Mouse (Mus musculus) limb, embryonic 13.5 days (tissue): ENCODE measurements around the gene Aff4. TPM values are rescaled to one million over a fixed set of nuclear protein-coding genes. Genes with fewer than 3 reads are reported as not detected.
A peak's percentile ranks its signal among the peaks of the same experiment; 100 is the strongest.

ENCODE experiments used
- ATAC-seq: fragments of 200-750 bp; cut with Nextera tagmentation; 2 replicates; pipeline ENCODE4 v1.8.0; 2017; ENCODE audit warnings: low read depth, moderate number of reproducible peaks, moderate TSS enrichment; ENCODE audit not compliant: low FRiP score
- H3K27ac ChIP-seq: fragments of 300-500 bp; sonication (generic); 2 replicates; pipeline ENCODE4 v1.5.1; 2015; ENCODE audit warnings: inconsistent platforms, mild to moderate bottlenecking, moderate library complexity
- H3K27me3 ChIP-seq: fragments of 300-500 bp; sonication (generic); 2 replicates; pipeline ENCODE4 v1.6.1; 2015; ENCODE audit warnings: mild to moderate bottlenecking, inconsistent platforms
- H3K36me3 ChIP-seq: fragments of 300-500 bp; sonication (generic); 2 replicates; pipeline ENCODE4 v1.6.1; 2015; ENCODE audit warnings: inconsistent platforms, mild to moderate bottlenecking, moderate library complexity
- H3K4me1 ChIP-seq: fragments of 300-500 bp; sonication (generic); 2 replicates; pipeline ENCODE4 v1.6.1; 2015; ENCODE audit warnings: inconsistent platforms
- H3K4me2 ChIP-seq: fragments of 300-500 bp; sonication (generic); replicated peaks from 2 replicates; pipeline ENCODE4 v1.6.1; 2015; ENCODE audit warnings: inconsistent platforms, mild to moderate bottlenecking, moderate library complexity
- H3K4me3 ChIP-seq: fragments of 300-500 bp; sonication (generic); 2 replicates; pipeline ENCODE4 v1.5.1; 2015; ENCODE audit warnings: moderate library complexity, mild to moderate bottlenecking, inconsistent platforms
- H3K9ac ChIP-seq: fragments of 300-500 bp; sonication (generic); 2 replicates; pipeline ENCODE4 v1.6.1; 2015; ENCODE audit warnings: mild to moderate bottlenecking, inconsistent platforms
- H3K9me3 ChIP-seq: fragments of 300-500 bp; sonication (generic); 2 replicates; pipeline ENCODE4 v1.6.1; 2016; ENCODE audit warnings: inconsistent platforms
- WGBS: fragments of 180-500 bp; shearing (Covaris S2); methylation state at CpG from one replicate; pipeline ENCODE4 v1.1.7; 2015; 5-methylcytosine and 5-hydroxymethylcytosine counted together
- polyA plus RNA-seq: library from polyadenylated mRNA; unstranded; fragments of >200 nt; fragmentation: Nextera tagmentation; extraction: Ambion mirVana; gene quantifications from 2 replicates; pipeline ENCODE4 v1.2.1, GENCODE M21; 2015

Aff4 gene
- polyA plus RNA-seq, 1 experiment from 2014 or later: 48.3 TPM

- H3K27ac ChIP-seq: no peak overlapping the region
- H3K4me3 ChIP-seq: no peak overlapping the region
- H3K4me1 ChIP-seq: 0 out of 2 replicates have a peak, but pooled peaks cover 5% of the 10 kb centered on the region
- no peaks in the 10 kb centered on the region for H3K36me3 ChIP-seq
- H3K27me3 ChIP-seq: no peaks in the 10 kb centered on the region
- ATAC-seq: no peak
- WGBS: 25% methylated on average over 5 of the region's 5 CpGs
- H3K9me3 ChIP-seq: no peaks in the 10 kb centered on the region
- H3K4me2 ChIP-seq: no peak overlapping the region
- no peak overlapping the region for H3K9ac ChIP-seq
Observed at GRCm38 (mm10) chr11:53345328-53345727, 5.3 kb upstream of the Aff4 start.

- Histone ChIP-seq H3K4me3 (no peak overlapping the region), H3K4me2 (no peak overlapping the region), H3K9ac (no peak overlapping the region), H3K27ac (no peak overlapping the region), H3K36me3 (no peaks in the 10 kb centered on the region), H3K4me1 (0 out of 2 replicates have a peak, but pooled peaks cover 5% of the 10 kb centered on the region), H3K9me3 (no peaks in the 10 kb centered on the region), H3K27me3 (no peaks in the 10 kb centered on the region)
- 22% methylated on average over 2 of the region's 2 CpGs for whole genome bisulfite sequencing
- no peak for ATAC-seq
Observed at GRCm38 (mm10) chr11:53345738-53346137, 4.9 kb upstream of the Aff4 start.

- no peak for ATAC-seq
- Histone ChIP-seq H3K36me3 (peaks cover 6% of the 10 kb centered on the region; the same call in 1 of the 2 replicates), H3K4me2 (peak overlapping the region; percentile 76), H3K4me3 (peak overlapping the region; percentile 93), H3K4me1 (peaks cover 12% of the 10 kb centered on the region), H3K9me3 (no peaks in the 10 kb centered on the region), H3K27ac (peak overlapping the region; percentile 98), H3K9ac (peak overlapping the region; percentile 98), H3K27me3 (no peaks in the 10 kb centered on the region)
- WGBS: under 1% methylated on average over 35 of the region's 35 CpGs
Observed at GRCm38 (mm10) chr11:53351224-53351942, 750 bp downstream of the Aff4 start.

DNA sequence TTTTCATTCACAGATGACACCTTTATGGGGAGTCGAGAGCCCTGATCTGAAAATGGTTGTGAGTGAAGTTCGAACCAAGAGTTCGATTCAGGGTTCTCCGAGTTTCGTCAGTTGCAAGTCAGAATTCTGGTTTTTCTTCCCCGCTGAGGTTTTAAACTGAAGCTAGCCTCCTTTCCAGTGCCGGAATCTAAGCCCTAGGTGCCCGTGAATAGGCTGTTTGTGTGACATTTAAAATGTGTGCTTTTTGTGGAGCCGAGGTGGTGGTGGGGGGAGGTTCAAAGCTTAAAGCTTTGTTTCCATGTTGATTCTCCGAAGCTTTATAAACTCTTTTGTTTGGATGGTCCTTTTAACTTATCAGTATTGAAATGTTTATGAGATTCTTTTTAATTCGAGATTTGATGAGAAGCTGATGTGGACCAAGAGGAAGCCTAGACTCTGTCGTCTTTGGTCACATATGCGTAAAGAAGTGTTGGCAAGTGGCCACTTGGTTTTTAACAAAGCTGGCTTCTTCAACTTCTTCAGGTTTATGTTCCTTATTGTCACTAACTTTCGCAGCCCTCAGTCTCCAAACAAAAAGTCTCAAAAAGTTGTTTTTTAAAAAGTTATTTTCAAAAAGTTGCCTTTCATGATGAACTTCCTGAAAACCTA lies 1.4 kb downstream of the Aff4 start:
- H3K4me1 ChIP-seq: peaks cover 12% of the 10 kb centered on the region
- peak overlapping the region; percentile 93 for H3K4me3 ChIP-seq
- peak overlapping the region; percentile 76 for H3K4me2 ChIP-seq
- no peak for ATAC-seq
- 4% methylated on average over 14 of the region's 14 CpGs for WGBS
- no peaks in the 10 kb centered on the region for H3K9me3 ChIP-seq
- no peaks in the 10 kb centered on the region for H3K27me3 ChIP-seq
- H3K9ac ChIP-seq: peak overlapping the region; percentile 98
- H3K36me3 ChIP-seq: peaks cover 6% of the 10 kb centered on the region
- peak overlapping the region; percentile 98 for H3K27ac ChIP-seq

DNA sequence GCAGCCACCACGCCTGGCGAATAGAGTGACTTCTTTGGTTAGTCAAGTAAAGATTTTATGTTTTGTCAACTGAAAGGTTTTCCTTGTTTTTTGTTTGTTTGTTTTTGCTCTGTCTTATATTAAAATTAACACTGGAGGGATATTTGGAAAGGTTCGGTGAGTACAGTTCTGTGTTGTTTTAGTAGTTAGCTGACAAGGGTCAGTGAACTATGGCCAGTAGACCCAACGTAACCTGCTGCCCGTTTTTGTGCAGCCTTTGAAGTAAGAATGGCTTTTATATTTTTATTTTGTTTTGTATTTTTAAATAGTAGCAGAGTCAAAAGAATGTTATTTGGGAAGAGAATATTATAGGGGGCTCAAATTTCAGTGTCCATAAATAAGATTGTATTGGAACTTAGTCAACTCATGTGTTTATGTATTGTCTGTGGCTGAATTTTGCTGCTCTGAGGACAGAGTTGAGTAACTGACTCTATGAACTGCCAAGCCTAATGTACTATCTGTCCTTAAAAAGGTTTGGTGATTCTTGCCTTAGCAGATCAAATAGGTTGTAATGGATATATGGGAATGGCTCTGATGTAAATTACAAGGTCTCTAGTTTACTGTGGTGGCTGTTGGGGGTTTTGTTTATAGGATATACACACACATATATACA lies 8.0 kb downstream of the Aff4 start:
- Histone ChIP-seq H3K9ac (no peak overlapping the region), H3K27ac (no peak overlapping the region), H3K36me3 (peaks cover 16% of the 10 kb centered on the region), H3K4me1 (no peaks in the 10 kb centered on the region), H3K27me3 (no peaks in the 10 kb centered on the region), H3K9me3 (no peaks in the 10 kb centered on the region), H3K4me2 (no peak overlapping the region), H3K4me3 (no peak overlapping the region)
- no peak for ATAC-seq
- WGBS: 92% methylated on average over 5 of the region's 5 CpGs

DNA sequence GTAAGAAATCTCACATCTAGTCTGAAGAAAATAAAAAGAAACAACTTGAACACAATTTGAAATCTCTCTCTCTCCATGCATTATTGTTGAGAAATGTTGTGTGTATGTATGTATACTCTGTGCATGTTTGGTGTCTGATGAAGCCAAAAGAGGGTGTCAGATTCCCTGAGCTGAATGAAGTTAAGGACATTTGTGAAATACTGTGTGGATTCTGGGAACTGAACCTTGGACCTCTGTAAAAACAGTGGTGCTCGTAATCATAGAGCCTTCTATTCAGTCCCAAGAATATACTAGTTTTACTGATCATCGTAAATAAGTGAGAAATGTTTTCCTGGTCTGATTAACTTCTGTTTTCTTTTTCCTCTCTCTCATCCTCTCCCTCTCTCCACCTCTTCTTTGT lies 16.4 kb downstream of the Aff4 start:
- Histone ChIP-seq H3K4me1 (no peaks in the 10 kb centered on the region), H3K27ac (no peak overlapping the region), H3K4me2 (no peak overlapping the region), H3K9ac (no peak overlapping the region), H3K27me3 (no peaks in the 10 kb centered on the region), H3K4me3 (no peak overlapping the region), H3K9me3 (no peaks in the 10 kb centered on the region), H3K36me3 (peaks cover 20% of the 10 kb centered on the region)
- 93% methylated on average over 2 of the region's 2 CpGs for WGBS
- no peak for ATAC-seq

DNA sequence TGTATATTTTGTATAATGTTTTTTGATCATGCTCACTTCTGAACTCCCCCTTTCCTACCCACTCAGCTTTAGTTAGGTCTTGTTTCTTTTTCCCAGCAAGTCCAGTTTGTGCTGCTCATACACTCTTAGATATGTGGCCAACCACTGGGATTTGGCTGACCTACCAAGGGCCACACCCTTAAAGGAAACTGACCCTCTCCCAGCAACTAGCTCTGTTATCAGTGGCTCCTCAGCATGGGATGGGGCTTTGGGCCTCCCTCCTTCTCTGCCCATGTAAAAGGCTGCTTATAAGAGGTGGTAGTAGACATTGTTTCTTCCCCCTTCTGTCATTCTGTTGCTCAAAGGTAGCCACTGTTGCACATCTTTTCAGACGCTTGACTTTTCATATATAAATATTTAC lies 28.3 kb downstream of the Aff4 start:
- no peaks in the 10 kb centered on the region for H3K9me3 ChIP-seq
- H3K9ac ChIP-seq: no peak overlapping the region
- H3K4me1 ChIP-seq: no peaks in the 10 kb centered on the region
- no peak overlapping the region for H3K4me3 ChIP-seq
- peaks cover 49% of the 10 kb centered on the region for H3K36me3 ChIP-seq
- H3K27ac ChIP-seq: no peak overlapping the region
- WGBS: 78% methylated on average over 1 of the region's 1 CpGs
- no peaks in the 10 kb centered on the region for H3K27me3 ChIP-seq
- ATAC-seq: no peak
- no peak overlapping the region for H3K4me2 ChIP-seq

- no peak for ATAC-seq
- no peaks in the 10 kb centered on the region for H3K27me3 ChIP-seq
- H3K9me3 ChIP-seq: no peaks in the 10 kb centered on the region
- 89% methylated on average over 2 of the region's 2 CpGs for WGBS
- no peaks in the 10 kb centered on the region for H3K4me1 ChIP-seq
- H3K4me3 ChIP-seq: no peak overlapping the region
- H3K9ac ChIP-seq: no peak overlapping the region
- H3K4me2 ChIP-seq: no peak overlapping the region
- H3K27ac ChIP-seq: no peak overlapping the region
- peaks cover 45% of the 10 kb centered on the region for H3K36me3 ChIP-seq
Observed at GRCm38 (mm10) chr11:53383758-53384428, 33.3 kb downstream of the Aff4 start.

- Histone ChIP-seq H3K9ac (no peak overlapping the region), H3K4me1 (no peaks in the 10 kb centered on the region), H3K27ac (no peak overlapping the region), H3K36me3 (peaks cover 70% of the 10 kb centered on the region), H3K9me3 (no peaks in the 10 kb centered on the region), H3K4me3 (no peak overlapping the region), H3K27me3 (no peaks in the 10 kb centered on the region), H3K4me2 (no peak overlapping the region)
- no peak for ATAC-seq
- 74% methylated on average over 1 of the region's 1 CpGs for WGBS
Observed at GRCm38 (mm10) chr11:53393856-53394255, 43.2 kb downstream of the Aff4 start.

DNA sequence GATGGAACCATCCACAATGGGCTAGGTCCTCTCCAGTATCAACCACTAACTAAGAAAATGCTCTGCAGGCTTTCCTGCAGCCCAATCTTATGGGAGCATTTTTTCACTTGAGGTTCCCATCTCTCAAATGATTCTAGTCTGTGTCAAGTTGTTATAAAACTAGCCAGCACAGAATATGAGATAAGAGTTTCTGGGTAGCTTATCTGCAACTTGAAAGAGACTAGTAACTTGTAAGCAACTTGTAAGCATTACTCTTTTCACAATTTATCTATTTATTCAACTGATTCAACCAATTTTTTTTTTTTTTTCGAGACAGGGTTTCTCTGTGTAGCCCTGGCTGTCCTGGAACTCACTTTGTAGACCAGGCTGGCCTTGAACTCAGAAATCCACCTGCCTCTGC lies 53.0 kb downstream of the Aff4 start:
- H3K27me3 ChIP-seq: no peaks in the 10 kb centered on the region
- 91% methylated on average over 1 of the region's 1 CpGs for WGBS
- no peak for ATAC-seq

GRCm38 (mm10) chr11:53411738-53412137 lies 61.1 kb downstream of the Aff4 start:
- Histone ChIP-seq H3K36me3 (peaks cover 89% of the 10 kb centered on the region), H3K9ac (no peak overlapping the region), H3K4me1 (no peaks in the 10 kb centered on the region), H3K9me3 (no peaks in the 10 kb centered on the region), H3K27ac (no peak overlapping the region), H3K4me3 (no peak overlapping the region), H3K27me3 (no peaks in the 10 kb centered on the region), H3K4me2 (no peak overlapping the region)
- ATAC-seq: no peak

More for the DNA sequence above, 53.0 kb downstream of the Aff4 start:
- H3K9ac ChIP-seq: no peak overlapping the region
- no peak overlapping the region for H3K27ac ChIP-seq
- no peak overlapping the region for H3K4me2 ChIP-seq
- no peaks in the 10 kb centered on the region for H3K9me3 ChIP-seq
- H3K36me3 ChIP-seq: peaks cover 88% of the 10 kb centered on the region
- no peak overlapping the region for H3K4me3 ChIP-seq
- H3K4me1 ChIP-seq: no peaks in the 10 kb centered on the region

GRCm38 (mm10) chr11:53413871-53414270 lies 63.2 kb downstream of the Aff4 start:
- Histone ChIP-seq H3K9ac (no peak overlapping the region), H3K36me3 (peaks cover 92% of the 10 kb centered on the region), H3K4me1 (no peaks in the 10 kb centered on the region), H3K9me3 (no peaks in the 10 kb centered on the region), H3K4me2 (no peak overlapping the region), H3K27ac (no peak overlapping the region), H3K4me3 (no peak overlapping the region), H3K27me3 (no peaks in the 10 kb centered on the region)
- WGBS: 93% methylated on average over 4 of the region's 4 CpGs
- ATAC-seq: no peak
